Comparison of ENCODE assay signal across 15 mouse cellular contexts in genomic region chr19:46445641-46446040, GRCm38 (mm10). TPM values are rescaled to one million over a fixed set of nuclear protein-coding genes. Genes with fewer than 3 reads are reported as not detected.
DNase-seq lines count a peak whose midpoint lies in the region; ATAC-seq lines count a peak whose summit lies in the region.
"Had no signal": no experiment of that assay in that cellular context is flagged by ENCODE, and none has a peak within 500 bp of the region (broad histone marks: within the 10 kb centered on the region; RNA-seq: fewer than 3 reads in every experiment).

No protein-coding gene starts in this region.

- peak; percentile 9; the same call in 1 of the 2 replicates for ATAC-seq in liver, embryonic 13.5 days (ENCODE audit: low read depth)
- no peak for ATAC-seq in liver, embryonic 11.5 days (replicated peaks; ENCODE audit: low FRiP score)
- ATAC-seq in embryonic facial prominence, embryonic 14.5 days (ENCODE audit: low read depth): no peak
- ATAC-seq: forebrain, embryonic 14.5 days; midbrain, embryonic 16.5 days had no signal

- 46% methylated on average over 6 of the region's 6 CpGs for WGBS in heart, embryonic 10.5 days
- WGBS in liver, embryonic 13.5 days (ENCODE audit: insufficient replicate concordance): 61% methylated on average over 6 of the region's 6 CpGs
- WGBS in liver, embryonic 11.5 days: 64% methylated on average over 6 of the region's 6 CpGs
- WGBS in embryonic facial prominence, embryonic 14.5 days: 53% methylated on average over 6 of the region's 6 CpGs

- peaks cover 49% of the 10 kb centered on the region for H3K4me1 ChIP-seq in heart, embryonic 10.5 days
- peaks cover 30% of the 10 kb centered on the region for H3K4me1 ChIP-seq in liver, embryonic 13.5 days (replicated peaks)
- peaks cover 12% of the 10 kb centered on the region for H3K4me1 ChIP-seq in liver, embryonic 11.5 days (replicated peaks; ENCODE audit: control insufficient read depth, insufficient read depth, low read length)
- H3K4me1 ChIP-seq in embryonic facial prominence, embryonic 14.5 days (ENCODE audit: control insufficient read depth, insufficient read depth, low read length): peaks cover 14% of the 10 kb centered on the region

- H3K27me3 ChIP-seq in heart, embryonic 10.5 days (ENCODE audit: insufficient read depth, poor library complexity, severe bottlenecking): no peaks in the 10 kb centered on the region
- H3K27me3 ChIP-seq in liver, embryonic 13.5 days: no peaks in the 10 kb centered on the region
- no peaks in the 10 kb centered on the region for H3K27me3 ChIP-seq in liver, embryonic 11.5 days (replicated peaks; ENCODE audit: control insufficient read depth, insufficient read depth, low read length)
- no peaks in the 10 kb centered on the region for H3K27me3 ChIP-seq in embryonic facial prominence, embryonic 14.5 days (replicated peaks; ENCODE audit: control insufficient read depth, insufficient read depth, low read length)
- H3K27me3 ChIP-seq: embryonic facial prominence, embryonic 12.5 days; heart, embryonic 12.5 days had no signal

- peak; percentile 87 for DNase-seq in heart, embryonic 10.5 days (ENCODE audit: low spot score)
- no peak for DNase-seq in heart, adult 9 months (ENCODE audit: low spot score in 2 of 2)
- no peak for DNase-seq in liver, embryonic 13.5 days
- DNase-seq in liver, embryonic 11.5 days (ENCODE audit: low spot score): no peak
- peak; percentile 19 for DNase-seq in ES-CJ7 (ENCODE audit: low read depth, low spot score)
- peak; percentile 49 for DNase-seq in embryonic facial prominence, embryonic 14.5 days (ENCODE audit: low spot score)
- no peak for DNase-seq in ovary, postnatal 36 days (ENCODE audit: low spot score)
- DNase-seq in thymus, postnatal 36 days: no peak
- DNase-seq: cerebellum, adult 2 months; right cerebral cortex, adult 18-20 months had no signal

- no peak overlapping the region for H3K4me3 ChIP-seq in heart, embryonic 10.5 days
- H3K4me3 ChIP-seq in liver, embryonic 13.5 days (replicated peaks): no peak overlapping the region
- no peak overlapping the region for H3K4me3 ChIP-seq in liver, embryonic 11.5 days (ENCODE audit: low read depth, low read length)
- H3K4me3 ChIP-seq in embryonic facial prominence, embryonic 14.5 days (ENCODE audit: low read depth, low read length): no peak overlapping the region
- H3K4me3 ChIP-seq: embryonic facial prominence, embryonic 12.5 days; heart, embryonic 12.5 days had no signal

- H3K9ac ChIP-seq in liver, embryonic 13.5 days: no peak overlapping the region
- H3K9ac ChIP-seq in liver, embryonic 11.5 days (ENCODE audit: low read depth, low read length): no peak overlapping the region
- no peak overlapping the region for H3K9ac ChIP-seq in embryonic facial prominence, embryonic 14.5 days (ENCODE audit: low read depth, low read length)
- H3K9ac ChIP-seq: embryonic facial prominence, embryonic 12.5 days; heart, embryonic 12.5 days; liver, embryonic 14.5 days had no signal

- H3K27ac ChIP-seq in heart, embryonic 10.5 days: no peak overlapping the region
- no peak overlapping the region for H3K27ac ChIP-seq in liver, embryonic 13.5 days
- no peak overlapping the region for H3K27ac ChIP-seq in liver, embryonic 11.5 days (ENCODE audit: low read depth, low read length)
- H3K27ac ChIP-seq in embryonic facial prominence, embryonic 14.5 days (replicated peaks; ENCODE audit: low read depth, low read length): no peak overlapping the region
- H3K27ac ChIP-seq: embryonic facial prominence, embryonic 12.5 days; liver, embryonic 14.5 days had no signal

- no peaks in the 10 kb centered on the region; the same call in 1 of the 2 replicates for H3K36me3 ChIP-seq in heart, embryonic 10.5 days
- H3K36me3 ChIP-seq in liver, embryonic 13.5 days: 0 out of 2 replicates have a peak, but pooled peaks cover under 1% of the 10 kb centered on the region
- H3K36me3 ChIP-seq in liver, embryonic 11.5 days (ENCODE audit: control insufficient read depth, insufficient read depth, low read length): no peaks in the 10 kb centered on the region
- H3K36me3 ChIP-seq in embryonic facial prominence, embryonic 14.5 days (ENCODE audit: control insufficient read depth, insufficient read depth, low read length): peaks cover 1% of the 10 kb centered on the region; the same call in 1 of the 2 replicates
- H3K36me3 ChIP-seq: embryonic facial prominence, embryonic 12.5 days had no signal

- no peak overlapping the region for H3K4me2 ChIP-seq in liver, embryonic 13.5 days
- H3K4me2 ChIP-seq in liver, embryonic 11.5 days: no peak overlapping the region
- H3K4me2 ChIP-seq in embryonic facial prominence, embryonic 14.5 days (ENCODE audit: low read depth, low read length): no peak overlapping the region
- H3K4me2 ChIP-seq: embryonic facial prominence, embryonic 12.5 days; heart, embryonic 12.5 days had no signal

- H3K9me3 ChIP-seq in heart, embryonic 10.5 days: no peaks in the 10 kb centered on the region
- no peaks in the 10 kb centered on the region for H3K9me3 ChIP-seq in liver, embryonic 13.5 days (replicated peaks)
- no peaks in the 10 kb centered on the region for H3K9me3 ChIP-seq in liver, embryonic 11.5 days (ENCODE audit: control insufficient read depth, low read length)
- no peaks in the 10 kb centered on the region for H3K9me3 ChIP-seq in embryonic facial prominence, embryonic 14.5 days (ENCODE audit: control insufficient read depth, low read length)
- H3K9me3 ChIP-seq: embryonic facial prominence, embryonic 12.5 days; heart, embryonic 12.5 days had no signal

RNA-seq across cellular contexts. Expression of gene Sufu, which starts 48.9 kb away (rescaled TPM):
- polyA plus RNA-seq in heart, embryonic 10.5 days (2016; fragmentation: Nextera tagmentation; extraction: Ambion mirVana): 30.9 and 32.8 TPM in 2 replicates
- polyA plus RNA-seq in liver, embryonic 13.5 days (2015; fragmentation: Nextera tagmentation; extraction: Ambion mirVana): 6.3 and 8.2 TPM in 2 replicates
- polyA plus RNA-seq in liver, embryonic 11.5 days (2014; fragmentation: Nextera tagmentation; extraction: Ambion mirVana): 22.8 and 24.7 TPM in 2 replicates
- 34.3 and 39.8 TPM in 2 replicates for polyA plus RNA-seq in embryonic facial prominence, embryonic 14.5 days (2014; fragmentation: Nextera tagmentation; extraction: Ambion mirVana)

RNA-seq across cellular contexts. Expression of gene Actr1a, which starts 50.1 kb away (rescaled TPM):
- polyA plus RNA-seq in heart, embryonic 10.5 days (2016; fragmentation: Nextera tagmentation; extraction: Ambion mirVana): 124 and 137 TPM in 2 replicates
- polyA plus RNA-seq in liver, embryonic 13.5 days (2015; fragmentation: Nextera tagmentation; extraction: Ambion mirVana): 56.1 and 61.2 TPM in 2 replicates
- 90.6 and 103 TPM in 2 replicates for polyA plus RNA-seq in liver, embryonic 11.5 days (2014; fragmentation: Nextera tagmentation; extraction: Ambion mirVana)
- polyA plus RNA-seq in embryonic facial prominence, embryonic 14.5 days (2014; fragmentation: Nextera tagmentation; extraction: Ambion mirVana): 137 and 156 TPM in 2 replicates

RNA-seq across cellular contexts. Expression of gene Trim8, which starts 55.9 kb away (rescaled TPM):
- polyA plus RNA-seq in heart, embryonic 10.5 days (2016; fragmentation: Nextera tagmentation; extraction: Ambion mirVana): 17.6 and 22.0 TPM in 2 replicates
- polyA plus RNA-seq in liver, embryonic 13.5 days (2015; fragmentation: Nextera tagmentation; extraction: Ambion mirVana): 9.1 and 9.2 TPM in 2 replicates
- 22.9 and 24.1 TPM in 2 replicates for polyA plus RNA-seq in liver, embryonic 11.5 days (2014; fragmentation: Nextera tagmentation; extraction: Ambion mirVana)
- 21.5 and 27.1 TPM in 2 replicates for polyA plus RNA-seq in embryonic facial prominence, embryonic 14.5 days (2014; fragmentation: Nextera tagmentation; extraction: Ambion mirVana)

Comparison
In these comparisons a context has a peak if more than half of its experiments do, and no peak if none do; other contexts are left out.
1. DNase-seq: peak in heart, embryonic 10.5 days (single experiment), ES-CJ7 (single experiment) and embryonic facial prominence, embryonic 14.5 days (single experiment); none in heart, adult 9 months (0 of 2), liver, embryonic 13.5 days (single experiment), liver, embryonic 11.5 days (single experiment), ovary, postnatal 36 days (single experiment) and thymus, postnatal 36 days (0 of 2).